Mouse (Mus musculus) urinary bladder, postnatal 0 days (tissue): ENCODE data around the gene Ccnd3. TPM values are rescaled to one million over a fixed set of nuclear protein-coding genes. Genes with fewer than 3 reads are reported as not detected.

ENCODE experiments used
- polyA plus RNA-seq: library from polyadenylated mRNA; unstranded; fragments of >200 nt; fragmentation: Nextera tagmentation; extraction: Ambion mirVana; gene quantifications from 2 replicates; pipeline ENCODE4 v1.2.1, GENCODE M21; 2015

The Ccnd3 gene
- 185 and 201 TPM in 2 replicates for polyA plus RNA-seq

DNA sequence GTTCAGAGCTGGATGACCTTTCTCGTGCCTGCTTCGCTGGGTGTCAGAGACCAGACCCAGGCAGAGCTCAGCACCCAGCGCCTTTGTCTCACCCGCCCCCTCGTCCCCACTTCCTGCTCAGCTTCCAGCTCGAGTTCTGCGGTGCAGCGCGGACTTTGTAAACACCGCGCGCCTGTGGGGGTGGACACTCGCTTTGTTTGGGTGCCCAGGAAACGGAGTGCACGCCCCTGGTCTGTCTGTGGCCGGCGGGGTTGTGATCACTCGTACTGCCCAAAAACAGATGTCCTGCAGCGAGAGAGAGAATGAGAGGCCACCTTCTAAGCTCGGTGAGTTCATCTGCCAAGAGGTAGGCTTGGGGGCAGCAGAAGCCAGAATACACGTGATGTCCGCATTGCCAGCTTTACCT is at the start of gene Ccnd3:
Ccnd3 (plus strand) TSS at position 111 of the 406 bp plus-strand sequence.

GRCm38 (mm10) chr17:47501946-47502706 is 2.7 kb upstream of the Ccnd3 start, which contains the start of gene Taf8:
TSS of gene Taf8 (minus strand) at chr17:47502292.

DNA sequence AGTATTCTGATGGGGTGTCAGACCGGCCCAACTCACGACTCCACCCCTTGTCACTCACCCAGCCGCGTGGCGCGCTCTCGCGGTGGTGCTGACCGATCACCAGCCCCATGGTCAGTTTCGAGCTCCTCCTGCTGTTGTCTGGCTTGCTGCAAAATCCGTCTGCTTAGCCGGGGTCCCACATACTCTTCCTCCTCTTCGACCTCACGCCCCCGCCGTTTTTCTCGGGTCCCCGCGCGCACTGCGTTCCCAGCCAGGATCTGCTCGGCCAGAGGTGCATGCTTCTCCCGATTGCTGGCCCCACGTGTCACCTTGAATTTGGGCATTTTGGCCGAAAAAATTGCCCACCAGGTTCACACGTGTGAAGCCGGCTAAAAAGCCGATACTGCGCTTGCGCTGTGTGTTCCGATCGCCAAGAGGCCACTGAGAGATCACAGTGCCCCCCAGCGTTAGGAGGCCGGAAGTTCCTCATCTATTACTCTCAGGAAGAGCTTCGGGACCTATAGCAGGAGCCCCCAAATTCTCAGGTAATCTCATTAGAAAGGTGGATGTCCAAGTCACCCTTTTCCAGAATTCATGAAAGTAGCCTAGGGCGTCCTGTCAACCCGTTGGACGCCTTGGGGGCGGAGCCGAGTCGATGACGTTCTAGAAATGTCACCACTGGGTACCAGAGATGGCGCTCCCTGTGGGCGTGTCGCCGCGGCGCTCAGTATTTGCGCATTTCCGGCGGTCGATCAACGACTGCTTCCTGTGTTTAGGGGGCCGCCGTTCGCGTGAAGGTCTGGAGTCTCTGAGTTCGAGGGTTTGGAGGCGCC is 106.2 kb downstream of the Ccnd3 start, which contains the start of the genes Bysl, Med20 and Gm20517:
Bysl (minus strand) TSS at position 644 of the 812 bp plus-strand sequence.
Med20 (plus strand) TSS at position 734 of the 812 bp plus-strand sequence.
Gm20517 (plus strand) TSS at position 741 of the 812 bp plus-strand sequence.

GRCm38 (mm10) chr17:47630678-47631065 is 125.8 kb downstream of the Ccnd3 start, which contains the start of gene Usp49:
TSS of gene Usp49 (plus strand) at chr17:47630690.

Other genes starting within 250 kb of the Ccnd3 start
- gene Mrps10, start 136.2 kb upstream of the Ccnd3 start, polyA plus RNA-seq = 65.7 and 65.8 TPM in 2 replicates
- gene Guca1b, start 119.7 kb upstream of the Ccnd3 start, polyA plus RNA-seq = 0.42 and 0.52 TPM in 2 replicates
- gene Guca1a, start 104.5 kb upstream of the Ccnd3 start, polyA plus RNA-seq = 10.1 and 11.0 TPM in 2 replicates
- 3.3 and 3.7 TPM in 2 replicates for gene AI661453, start 68.4 kb upstream of the Ccnd3 start, polyA plus RNA-seq
- gene 1700001C19Rik, start 67.7 kb upstream of the Ccnd3 start, polyA plus RNA-seq = 0.46 and 0.81 TPM in 2 replicates
- 11.9 and 12.2 TPM in 2 replicates for gene Taf8, start 2.8 kb upstream of the Ccnd3 start, polyA plus RNA-seq
- gene Bysl, start 106.4 kb downstream of the Ccnd3 start, polyA plus RNA-seq = 17.2 and 18.2 TPM in 2 replicates
- 24.0 and 24.3 TPM in 2 replicates for gene Med20, start 106.5 kb downstream of the Ccnd3 start, polyA plus RNA-seq
- 1.4 and 2.1 TPM in 2 replicates for gene Gm20517, start 106.5 kb downstream of the Ccnd3 start, polyA plus RNA-seq
- 2.1 and 2.2 TPM in 2 replicates for gene Usp49, start 125.6 kb downstream of the Ccnd3 start, polyA plus RNA-seq
- 318 and 323 TPM in 2 replicates for gene Tomm6, start 183.3 kb downstream of the Ccnd3 start, polyA plus RNA-seq
- gene Frs3, start 184.0 kb downstream of the Ccnd3 start, polyA plus RNA-seq = 1.9 TPM in 2 replicates
- 0.16 and 0.28 TPM in 2 replicates for gene Gm21981, start 189.4 kb downstream of the Ccnd3 start, polyA plus RNA-seq
- not detected in 2 replicates for gene Prickle4, start 189.7 kb downstream of the Ccnd3 start, polyA plus RNA-seq
- gene Pgc, start 221.8 kb downstream of the Ccnd3 start, polyA plus RNA-seq = 0.27 and 0.30 TPM in 2 replicates
- gene Tfeb, start 232.0 kb downstream of the Ccnd3 start, polyA plus RNA-seq = 6.5 and 6.8 TPM in 2 replicates